Mouse (Mus musculus) cortical plate, adult 2 months (tissue): ENCODE data around the gene Bicc1.

Experiments
- CTCF ChIP-seq: fragments of 200-500 bp; IDR thresholded peaks from 2 replicates; pipeline ENCODE4 v1.5.1; 2011; ENCODE audit warnings: mild to moderate bottlenecking, control low read depth, low read length; ENCODE audit not compliant: insufficient read depth; ENCODE audit errors: extremely low read depth
- POLR2A ChIP-seq: fragments of 200-500 bp; IDR thresholded peaks from 2 replicates; pipeline ENCODE4 v1.6.1; 2011; ENCODE audit warnings: mild to moderate bottlenecking, low read length, control low read depth; ENCODE audit not compliant: insufficient read depth; ENCODE audit errors: extremely low read depth

GRCm38 (mm10) chr10:70977141-70977540 lies 182.4 kb downstream of the Bicc1 start:
- TF ChIP-seq CTCF (no peak), POLR2A (no peak)
